In genomic region chr13:34993085-34993484, GRCm38 (mm10) we compare ENCODE assay signal across 8 mouse cellular contexts. TPM values are rescaled to one million over a fixed set of nuclear protein-coding genes. Genes with fewer than 3 reads are reported as not detected.
DNase-seq lines count a peak whose midpoint lies in the region; ATAC-seq and TF ChIP-seq lines count a peak whose summit lies in the region.

No protein-coding gene starts in this region.

- H3K4me3 ChIP-seq in gastrocnemius, adult 2 months = peak overlapping the region; percentile 89
- H3K4me3 ChIP-seq in C2C12 (ENCODE audit: insufficient read depth, poor library complexity, severe bottlenecking) = peak overlapping the region; percentile 49
- H3K4me3 ChIP-seq in forebrain, postnatal 0 days (ENCODE audit: low read depth, low read length) = peak overlapping the region; percentile 57
- peak overlapping the region; percentile 76 for H3K4me3 ChIP-seq in liver, postnatal 0 days (ENCODE audit: low read depth, low read length)

- H3K36me3 ChIP-seq in C2C12 (ENCODE audit: control insufficient read depth, insufficient read depth) = peaks cover 17% of the 10 kb centered on the region
- H3K36me3 ChIP-seq in forebrain, postnatal 0 days (ENCODE audit: insufficient read depth) = peaks cover 17% of the 10 kb centered on the region
- peaks cover 18% of the 10 kb centered on the region for H3K36me3 ChIP-seq in liver, postnatal 0 days (replicated peaks; ENCODE audit: insufficient read depth, low read length)

- intact Hi-C loops in gastrocnemius, adult 2 months (cut with DNase I) = loop anchor here (10.0 kb wide), 2 partner anchors 118 to 752 kb away; partner anchors contain the start of gene Prpf4b
- intact Hi-C loops in gastrocnemius, postnatal 14 days (cut with DNase I; ENCODE audit: low total_unique reads) = no loop called here

- WGBS in forebrain, postnatal 0 days = 60% methylated on average over 4 of the region's 4 CpGs
- 69% methylated on average over 4 of the region's 4 CpGs for WGBS in liver, postnatal 0 days (ENCODE audit: insufficient replicate concordance)

- no peaks in the 10 kb centered on the region for H3K79me2 ChIP-seq in C2C12 (ENCODE audit: control insufficient read depth, insufficient read depth)

- no peaks in the 10 kb centered on the region for H3K27me3 ChIP-seq in C2C12 (ENCODE audit: control insufficient read depth, insufficient read depth, insufficient read length)
- no peaks in the 10 kb centered on the region for H3K27me3 ChIP-seq in forebrain, postnatal 0 days (ENCODE audit: insufficient read depth, low read length)
- no peaks in the 10 kb centered on the region for H3K27me3 ChIP-seq in liver, postnatal 0 days (ENCODE audit: insufficient read depth, low read length)

- DNase-seq in gastrocnemius, adult 2 months = no peak
- no peak for DNase-seq in gastrocnemius, adult 18-20 months (ENCODE audit: low spot score)
- peak; percentile 6 for DNase-seq in forebrain, postnatal 0 days
- no peak for DNase-seq in liver, postnatal 0 days
- DNase-seq in gastrocnemius, postnatal 14 days = no peak
- DNase-seq in cerebellum, adult 11 months = no peak

- no peak for ATAC-seq in forebrain, postnatal 0 days
- ATAC-seq in liver, postnatal 0 days = no peak
- ATAC-seq in frontal cortex, adult (ENCODE audit: low TSS enrichment) = no peak

- peak overlapping the region; percentile 74; the same call in 1 of the 2 replicates for H3K9ac ChIP-seq in forebrain, postnatal 0 days
- H3K9ac ChIP-seq in liver, postnatal 0 days (replicated peaks) = peak overlapping the region; percentile 85

- H3K79me3 ChIP-seq in C2C12 (ENCODE audit: low read depth) = no peaks in the 10 kb centered on the region

- peaks cover 8% of the 10 kb centered on the region; the same call in 1 of the 2 replicates for H3K4me1 ChIP-seq in forebrain, postnatal 0 days (ENCODE audit: insufficient read depth)
- H3K4me1 ChIP-seq in liver, postnatal 0 days (ENCODE audit: insufficient read depth) = peaks cover 17% of the 10 kb centered on the region

- H3ac ChIP-seq in C2C12 (ENCODE audit: control insufficient read depth, insufficient read length, low read depth) = peak overlapping the region; percentile 91

- no peak for TF ChIP-seq EP300 in liver, postnatal 0 days (IDR thresholded peaks at IDR 0.05; ENCODE audit: low read depth)

- H3K4me2 ChIP-seq in forebrain, postnatal 0 days (ENCODE audit: low read depth) = peak overlapping the region; percentile 76
- H3K4me2 ChIP-seq in liver, postnatal 0 days (ENCODE audit: low read depth, low read length) = peak overlapping the region; percentile 79

- H3K27ac ChIP-seq in gastrocnemius, adult 2 months = peak overlapping the region; percentile 98
- H3K27ac ChIP-seq in forebrain, postnatal 0 days (ENCODE audit: low read depth, low read length) = no peak overlapping the region
- peak overlapping the region; percentile 95 for H3K27ac ChIP-seq in liver, postnatal 0 days (ENCODE audit: low read depth)

- no peaks in the 10 kb centered on the region for H3K9me3 ChIP-seq in forebrain, postnatal 0 days (ENCODE audit: low read length)
- H3K9me3 ChIP-seq in liver, postnatal 0 days (ENCODE audit: low read length) = no peaks in the 10 kb centered on the region

- no peak for TF ChIP-seq CTCF in gastrocnemius, adult 2 months (IDR thresholded peaks at IDR 0.05)
- no peak for TF ChIP-seq CTCF in C2C12 (IDR thresholded peaks at IDR 0.05; ENCODE audit: control insufficient read depth, insufficient read depth, insufficient read length)
- no peak for TF ChIP-seq CTCF in forebrain, postnatal 0 days (IDR thresholded peaks at IDR 0.05; ENCODE audit: low read depth)
- TF ChIP-seq CTCF in liver, postnatal 0 days (IDR thresholded peaks at IDR 0.05; ENCODE audit: low read depth) = no peak

TF ChIP-seq in C2C12, 6 proteins besides CTCF, POLR2A, EP300 and RAD21:
- TF ChIP-seq MYOG (IDR thresholded peaks at IDR 0.05; ENCODE audit: control insufficient read depth, extremely low read depth, insufficient read length) (no peak), MYOD1 (IDR thresholded peaks at IDR 0.05; ENCODE audit: control insufficient read depth, insufficient read length, low read depth) (no peak), FOSL1 (IDR thresholded peaks at IDR 0.05; ENCODE audit: insufficient read depth, low read length, poor library complexity, severe bottlenecking) (no peak), CEBPB (IDR thresholded peaks at IDR 0.05; ENCODE audit: low read depth) (no peak), MAX (IDR thresholded peaks at IDR 0.05) (no peak), USF1 (IDR thresholded peaks at IDR 0.05; ENCODE audit: low read depth) (no peak)
TF ChIP-seq in C2C12: peak in this region for 0.

RNA-seq across cellular contexts. Expression of gene Eci3, which starts 29.5 kb away (rescaled TPM):
- under 1 TPM; 0.64 to 0.73 TPM for total RNA-seq in gastrocnemius, adult 2 months (2021)
- total RNA-seq in gastrocnemius, adult 18-20 months (2021) = under 1 TPM; 0.66 to 0.83 TPM
- polyA plus RNA-seq in C2C12 (2012; fragmentation: generic; extraction: Trizol) = not detected
- total RNA-seq in forebrain, postnatal 0 days (2014; rRNA removed) = 0.31 TPM in 1 of 2 replicates, not detected in the other
- 0.23 TPM in 1 of 2 replicates, not detected in the other for polyA plus RNA-seq in forebrain, postnatal 0 days (2015; fragmentation: Nextera tagmentation; extraction: Ambion mirVana)
- 0.08 TPM in 1 of 2 replicates, not detected in the other for polyA plus RNA-seq in liver, postnatal 0 days (2015; fragmentation: Nextera tagmentation; extraction: Ambion mirVana)
- total RNA-seq in gastrocnemius, postnatal 14 days (2021) = 1 to 10 TPM in 1 of 2 experiments, under 1 TPM in 1; 0.71 to 1.2 TPM

RNA-seq across cellular contexts. Expression of gene Eci2, which starts 33.8 kb away (rescaled TPM):
- total RNA-seq in gastrocnemius, adult 2 months (2021) = 100 to 1,000 TPM in 1 of 2 experiments, 10 to 100 TPM in 1; 83.2 to 106 TPM
- total RNA-seq in gastrocnemius, adult 18-20 months (2021) = 10 to 100 TPM; 81.3 to 81.5 TPM
- 61.8 TPM for polyA plus RNA-seq in C2C12 (2012; fragmentation: generic; extraction: Trizol)
- total RNA-seq in forebrain, postnatal 0 days (2014; rRNA removed) = 102 and 116 TPM in 2 replicates
- 103 and 104 TPM in 2 replicates for polyA plus RNA-seq in forebrain, postnatal 0 days (2015; fragmentation: Nextera tagmentation; extraction: Ambion mirVana)
- polyA plus RNA-seq in liver, postnatal 0 days (2015; fragmentation: Nextera tagmentation; extraction: Ambion mirVana) = 131 and 132 TPM in 2 replicates
- total RNA-seq in gastrocnemius, postnatal 14 days (2021) = 100 to 1,000 TPM in 1 of 2 experiments, 10 to 100 TPM in 1; 94.7 to 124 TPM
